Mouse (Mus musculus): ENCODE results near the gene Zfp503. TPM values are rescaled to one million over a fixed set of nuclear protein-coding genes. Genes with fewer than 3 reads are reported as not detected.

Gene Zfp503
- polyA plus RNA-seq, 1 experiment from 2014 or later = 19.4 TPM

- Histone ChIP-seq H3K9ac (replicated peaks) (no peak overlapping the region), H3K4me2 (replicated peaks) (no peak overlapping the region), H3K27me3 (no peaks in the 10 kb centered on the region), H3K36me3 (no peaks in the 10 kb centered on the region), H3K9me3 (0 out of 2 replicates have a peak, but pooled peaks cover 4% of the 10 kb centered on the region), H3K4me1 (no peaks in the 10 kb centered on the region), H3K4me3 (no peak overlapping the region), H3K27ac (replicated peaks) (no peak overlapping the region)
- no peak for ATAC-seq (ENCODE audit: low FRiP score, low read depth)
- WGBS = 81% methylated on average over 10 of the region's 10 CpGs
Measured at GRCm38 (mm10) chr14:21951896-21952523, 37.4 kb downstream of the Zfp503 start.

GRCm38 (mm10) chr14:21944946-21945345 is 44.5 kb downstream of the Zfp503 start:
- 70% methylated on average over 9 of the region's 9 CpGs for WGBS
- Histone ChIP-seq H3K4me1 (no peaks in the 10 kb centered on the region), H3K27ac (replicated peaks) (no peak overlapping the region), H3K27me3 (no peaks in the 10 kb centered on the region), H3K9me3 (peaks cover 9% of the 10 kb centered on the region; the same call in 1 of the 2 replicates), H3K4me2 (replicated peaks) (no peak overlapping the region), H3K9ac (replicated peaks) (no peak overlapping the region), H3K36me3 (no peaks in the 10 kb centered on the region), H3K4me3 (no peak overlapping the region)
- ATAC-seq (ENCODE audit: low FRiP score, low read depth) = no peak

- H3K36me3 ChIP-seq = no peaks in the 10 kb centered on the region
- peaks cover 5% of the 10 kb centered on the region; the same call in 1 of the 2 replicates for H3K9me3 ChIP-seq
- no peak overlapping the region for H3K4me3 ChIP-seq
- H3K27ac ChIP-seq (replicated peaks) = no peak overlapping the region
- WGBS = 75% methylated on average over 2 of the region's 2 CpGs
- no peak overlapping the region for H3K9ac ChIP-seq (replicated peaks)
- no peak overlapping the region for H3K4me2 ChIP-seq (replicated peaks)
- ATAC-seq (ENCODE audit: low FRiP score, low read depth) = no peak
- no peaks in the 10 kb centered on the region for H3K27me3 ChIP-seq
- no peaks in the 10 kb centered on the region for H3K4me1 ChIP-seq
Measured at GRCm38 (mm10) chr14:21941581-21941980, 47.8 kb downstream of the Zfp503 start.

- ATAC-seq (ENCODE audit: low FRiP score, low read depth) = no peak
- no peaks in the 10 kb centered on the region for H3K36me3 ChIP-seq
- H3K27ac ChIP-seq (replicated peaks) = no peak overlapping the region
- no peaks in the 10 kb centered on the region for H3K27me3 ChIP-seq
- no peak overlapping the region for H3K4me2 ChIP-seq (replicated peaks)
- no peak overlapping the region for H3K9ac ChIP-seq (replicated peaks)
- 92% methylated on average over 2 of the region's 2 CpGs for WGBS
- H3K4me3 ChIP-seq = no peak overlapping the region
- no peaks in the 10 kb centered on the region for H3K4me1 ChIP-seq
- H3K9me3 ChIP-seq = no peaks in the 10 kb centered on the region
Measured at GRCm38 (mm10) chr14:21937116-21937515, 52.3 kb downstream of the Zfp503 start.

- no peaks in the 10 kb centered on the region for H3K4me1 ChIP-seq
- ATAC-seq (ENCODE audit: low FRiP score, low read depth) = no peak
- no peak overlapping the region for H3K27ac ChIP-seq (replicated peaks)
- H3K9me3 ChIP-seq = no peaks in the 10 kb centered on the region
- WGBS = 88% methylated on average over 6 of the region's 6 CpGs
- no peak overlapping the region for H3K4me2 ChIP-seq (replicated peaks)
- H3K9ac ChIP-seq (replicated peaks) = no peak overlapping the region
- H3K36me3 ChIP-seq = no peaks in the 10 kb centered on the region
- no peaks in the 10 kb centered on the region for H3K27me3 ChIP-seq
- no peak overlapping the region for H3K4me3 ChIP-seq
Measured at GRCm38 (mm10) chr14:21936102-21936630, 53.2 kb downstream of the Zfp503 start.

Small RNA genes lying within 50 kb of the gene (microRNA-seq; reads per million reads assigned to microRNA genes)
- gene Gm27532 = not detected

Other genes starting within 250 kb of the Zfp503 start
- gene Samd8, start 239.1 kb downstream of the Zfp503 start, polyA plus RNA-seq (2016; fragmentation: Nextera tagmentation; extraction: Ambion mirVana) = 14.3 and 15.4 TPM in 2 replicates
- gene Dusp13, start 238.4 kb downstream of the Zfp503 start, polyA plus RNA-seq (2016; fragmentation: Nextera tagmentation; extraction: Ambion mirVana) = not detected in 2 replicates
- gene Vdac2, start 164.4 kb downstream of the Zfp503 start, polyA plus RNA-seq (2016; fragmentation: Nextera tagmentation; extraction: Ambion mirVana) = 253 and 275 TPM in 2 replicates
- 13.4 and 14.6 TPM in 2 replicates for gene Comtd1, start 140.6 kb downstream of the Zfp503 start, polyA plus RNA-seq (2016; fragmentation: Nextera tagmentation; extraction: Ambion mirVana)
- gene Lrmda, start 30.1 kb upstream of the Zfp503 start, polyA plus RNA-seq (2016; fragmentation: Nextera tagmentation; extraction: Ambion mirVana) = 0.52 TPM in 1 of 2 replicates, not detected in the other

Measured in midbrain, embryonic 12.5 days (tissue).